Mouse (Mus musculus) cerebellum, adult 9-11 months (tissue): ENCODE results near the gene Chchd4.
"Not testable (repeated sequence)": the region's sequence is repeated elsewhere in the genome, so short reads cannot be mapped to it uniquely, and the experiment has no call there.

ENCODE experiments used
- DNase-seq: peaks from one replicate; pipeline ENCODE4 v3.0.0; 2022

Gene Chchd4

DNA sequence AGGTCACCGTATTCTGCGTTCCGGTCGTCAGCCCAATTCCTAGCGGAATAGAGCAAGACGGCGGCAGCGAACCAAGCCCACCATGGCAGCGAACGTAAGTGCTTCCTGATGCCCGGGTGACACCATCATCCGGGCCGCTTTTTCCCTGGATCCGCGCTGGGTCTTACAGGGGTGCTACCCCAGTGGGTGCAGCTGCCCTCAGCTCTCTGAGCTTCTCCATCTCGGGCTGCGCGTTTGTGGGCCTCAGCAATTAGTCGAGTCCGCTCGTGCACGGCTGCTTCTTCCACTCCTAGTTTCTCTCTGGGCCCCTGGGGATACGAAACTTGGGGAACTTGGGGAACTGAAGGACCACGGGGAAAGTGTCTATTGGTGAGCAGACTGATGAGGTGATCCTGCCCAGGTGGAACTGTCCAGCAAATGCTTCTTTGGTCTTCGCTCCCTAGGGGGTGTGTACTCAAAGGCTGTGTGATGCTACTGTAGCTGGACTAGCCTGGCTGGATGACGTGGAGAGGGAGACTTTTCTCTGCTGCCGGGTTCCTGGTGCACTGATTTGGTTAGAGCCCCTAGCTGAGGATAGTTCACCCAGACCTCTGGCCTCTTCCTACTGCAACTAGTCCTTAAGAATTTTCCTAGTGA lies 577 bp upstream of the Chchd4 start:
- DNase-seq, result no peak

DNA sequence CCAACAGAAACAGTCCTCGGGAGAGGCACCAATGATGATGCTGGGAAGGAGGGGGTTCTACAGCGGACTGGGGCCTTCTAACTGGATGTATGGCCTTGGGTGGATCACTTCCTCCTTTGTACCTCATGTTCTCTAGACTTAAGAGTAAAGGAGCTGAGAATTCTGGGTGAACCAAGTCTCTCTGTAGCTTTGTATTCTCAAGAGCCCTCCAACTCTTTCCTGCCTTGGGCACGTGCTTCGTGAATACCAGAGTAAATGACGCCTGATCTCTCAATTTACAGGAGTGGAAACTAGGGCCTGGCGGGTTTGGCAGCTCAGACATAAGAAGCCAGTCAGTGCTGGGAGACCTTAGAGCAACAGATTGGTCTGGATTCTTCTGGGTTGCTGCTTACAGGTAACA lies 1.0 kb downstream of the Chchd4 start:
- peak; percentile 40 for DNase-seq

DNA sequence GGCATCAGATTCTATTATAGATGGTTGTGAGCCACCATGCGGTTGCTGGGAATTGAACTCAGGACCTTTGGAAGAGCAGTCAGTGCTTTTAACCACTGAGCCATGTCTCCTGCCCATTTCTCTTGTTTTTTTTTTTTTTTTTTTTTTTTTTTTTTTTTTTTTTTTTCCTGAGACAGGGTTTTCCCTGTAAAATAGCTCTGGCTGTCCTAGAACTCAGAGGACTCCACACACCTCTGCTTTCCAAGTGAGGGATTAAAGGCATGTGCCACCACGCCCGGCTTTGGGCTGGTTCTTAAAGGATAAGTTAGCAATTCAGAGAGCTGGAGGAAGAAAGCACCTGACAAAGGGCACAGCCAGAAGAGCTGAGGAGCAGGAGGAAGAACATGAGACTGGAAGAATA lies 1.9 kb downstream of the Chchd4 start:
- DNase-seq, result not testable (repeated sequence)

DNA sequence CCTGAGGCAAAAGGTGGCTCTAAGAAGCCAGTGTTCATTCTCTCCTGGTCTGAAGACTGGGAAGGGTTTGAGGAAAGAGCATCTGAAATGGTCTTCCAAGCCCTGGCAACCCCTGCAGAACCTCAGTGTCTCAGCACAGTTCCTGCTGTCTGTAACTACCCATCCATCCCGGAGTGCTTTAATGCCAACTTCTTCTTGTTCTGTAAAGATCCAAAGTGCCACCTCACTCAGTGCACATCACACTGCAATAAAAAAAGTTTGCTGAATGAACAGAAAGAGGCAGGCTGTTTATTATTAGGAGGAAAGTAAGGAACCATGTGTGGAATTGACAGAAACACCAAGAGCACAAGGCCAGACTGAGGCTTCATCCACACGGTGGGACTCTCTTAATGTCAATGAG lies 2.6 kb downstream of the Chchd4 start:
- no peak for DNase-seq

DNA sequence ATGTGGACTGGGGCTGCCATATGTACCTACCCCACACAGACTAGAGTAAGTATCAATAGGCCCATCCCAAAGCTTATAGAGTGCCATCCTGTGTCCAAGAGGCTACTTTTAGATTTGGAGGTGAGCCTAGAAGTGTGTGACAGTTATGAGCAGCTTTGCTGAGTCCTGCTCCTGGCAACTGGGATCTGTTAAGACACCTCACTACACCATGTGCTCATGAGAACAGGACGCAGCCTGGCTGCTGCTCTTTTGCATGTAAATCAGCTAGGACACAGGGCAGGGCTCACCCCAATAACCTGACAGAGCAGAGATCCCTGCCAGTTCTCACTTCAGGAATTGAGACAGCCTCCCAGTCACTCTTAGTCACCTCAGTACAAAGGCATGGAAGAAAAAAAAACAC lies 6.2 kb downstream of the Chchd4 start:
- no peak for DNase-seq

DNA sequence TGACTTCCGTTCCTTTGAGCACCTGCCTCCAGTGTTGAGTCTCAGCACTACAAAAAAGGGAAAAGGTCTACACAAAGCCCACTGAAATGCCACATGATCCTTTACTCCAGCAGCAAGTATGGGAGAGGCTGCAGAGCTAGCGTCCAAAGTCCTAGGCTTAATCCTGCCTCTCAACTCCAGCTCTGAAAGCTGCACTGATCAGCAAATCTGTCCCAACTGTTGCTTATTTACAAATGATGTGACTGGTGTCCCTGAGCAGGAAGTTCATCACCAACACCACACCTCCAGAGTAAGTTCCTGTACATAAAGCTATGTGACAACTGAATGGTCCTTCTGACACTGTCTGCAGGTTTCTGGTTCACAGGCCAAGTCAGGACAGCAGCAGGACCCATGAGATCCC lies 7.6 kb downstream of the Chchd4 start:
- no peak for DNase-seq

DNA sequence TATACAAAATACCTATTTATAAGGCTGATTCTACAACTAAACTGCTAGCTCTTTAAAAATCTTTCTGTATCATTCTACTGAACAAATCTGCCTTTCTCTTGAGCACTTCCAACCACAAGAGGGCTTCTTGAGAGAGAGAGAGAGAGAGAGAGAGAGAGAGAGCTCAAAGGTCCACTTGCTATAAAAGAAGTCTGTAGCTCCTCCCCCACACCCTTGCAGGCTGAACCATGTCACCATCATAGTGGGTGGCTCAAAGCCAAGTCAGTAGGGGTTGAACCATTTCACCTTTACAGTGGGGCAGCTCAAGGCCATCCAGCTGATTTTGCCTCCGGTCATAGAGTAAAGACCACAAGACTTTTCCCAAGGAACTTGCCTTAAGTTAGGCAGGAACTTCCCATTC lies 13.9 kb downstream of the Chchd4 start:
- DNase-seq, result no peak

DNA sequence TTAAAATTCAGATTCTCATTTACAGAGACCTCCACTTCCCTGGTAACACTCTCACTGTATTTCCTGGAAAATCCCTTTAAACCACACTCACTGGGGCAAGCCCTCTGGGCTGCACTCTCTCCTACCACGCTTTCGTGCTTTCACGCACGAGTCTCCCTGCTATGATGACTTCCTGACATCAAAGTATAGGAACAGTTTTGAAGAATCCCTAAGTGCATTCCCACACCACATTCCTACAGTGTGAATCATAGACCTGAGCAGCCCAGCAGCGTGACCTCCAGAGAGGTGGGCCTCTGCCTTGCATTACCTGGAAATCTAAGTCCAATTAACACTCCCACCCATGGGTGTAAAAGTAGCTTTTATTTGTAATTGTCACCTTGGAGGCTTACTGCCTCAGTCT lies 18.8 kb downstream of the Chchd4 start:
- no peak for DNase-seq

DNA sequence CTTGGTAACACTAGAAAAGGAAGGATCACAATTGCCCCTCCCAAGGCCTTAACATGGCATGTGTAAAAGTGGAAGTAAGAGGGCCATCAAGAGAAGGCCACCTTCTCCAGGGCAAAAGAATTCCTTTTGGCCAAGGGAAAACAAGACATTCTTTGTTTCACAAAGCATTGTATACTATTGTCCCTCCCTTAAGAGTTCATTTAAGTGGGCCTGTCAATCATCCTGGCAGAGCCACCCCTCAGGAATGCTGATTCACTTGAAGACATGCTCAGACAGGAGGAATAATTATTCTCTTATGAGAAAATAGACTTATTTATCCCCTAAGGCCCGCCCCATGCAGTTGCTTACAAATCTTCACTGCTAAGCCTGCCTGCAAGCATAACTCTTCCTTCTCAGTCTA lies 21.3 kb downstream of the Chchd4 start:
- DNase-seq, result no peak

DNA sequence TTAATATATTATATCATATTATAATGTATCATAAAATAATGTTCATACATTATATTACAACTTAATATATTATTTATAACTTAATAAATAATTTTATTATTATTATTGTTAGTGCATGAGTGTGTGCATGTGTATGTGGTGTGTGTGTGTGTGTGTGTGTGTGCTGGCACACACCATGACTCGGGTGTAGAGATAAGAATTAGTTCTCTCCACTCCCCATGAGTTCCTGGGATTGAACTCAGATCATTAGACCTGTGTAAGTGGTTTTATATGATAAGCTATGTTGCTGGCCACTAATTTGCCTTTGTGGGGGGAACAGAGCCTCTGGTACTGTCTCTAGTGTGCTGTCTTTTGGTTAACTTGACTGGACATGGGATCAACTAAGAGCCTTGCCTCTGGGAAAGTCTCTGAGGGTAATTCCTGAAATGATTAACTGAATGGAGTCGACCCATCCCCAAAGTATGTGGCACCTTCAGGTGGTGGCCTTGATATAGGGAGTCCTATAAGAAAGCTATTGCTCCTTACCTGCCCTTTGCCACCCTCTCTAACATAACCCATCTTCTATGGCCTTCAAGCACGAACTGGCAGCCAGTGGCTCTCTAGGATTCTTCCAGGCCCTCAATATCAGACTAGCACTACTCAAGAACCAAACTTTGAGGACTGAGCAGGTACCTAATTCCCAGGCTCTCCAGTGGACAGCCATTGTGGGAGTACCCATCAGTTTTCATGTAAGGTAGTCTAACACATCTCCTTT lies 23.7 kb downstream of the Chchd4 start:
- DNase-seq, result no peak

DNA sequence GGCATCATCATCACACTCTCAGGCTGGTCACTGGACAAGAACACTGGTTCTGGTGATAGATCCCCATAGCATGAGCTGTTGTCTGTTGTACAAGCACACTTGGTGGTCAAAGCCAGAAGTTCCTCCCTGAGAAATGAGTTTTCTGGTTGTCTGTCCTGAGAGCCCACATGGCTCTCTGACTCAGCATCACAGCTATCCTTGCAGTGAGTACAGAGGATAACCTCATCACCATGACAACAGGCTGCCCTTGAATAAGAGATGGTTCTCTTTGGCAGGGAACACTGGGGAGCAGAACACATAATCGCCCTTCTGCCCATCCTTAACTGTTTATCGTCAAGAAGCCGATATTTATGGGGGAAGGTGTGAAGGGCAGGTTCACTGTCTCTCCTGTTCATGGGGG lies 28.0 kb downstream of the Chchd4 start:
- no peak for DNase-seq

DNA sequence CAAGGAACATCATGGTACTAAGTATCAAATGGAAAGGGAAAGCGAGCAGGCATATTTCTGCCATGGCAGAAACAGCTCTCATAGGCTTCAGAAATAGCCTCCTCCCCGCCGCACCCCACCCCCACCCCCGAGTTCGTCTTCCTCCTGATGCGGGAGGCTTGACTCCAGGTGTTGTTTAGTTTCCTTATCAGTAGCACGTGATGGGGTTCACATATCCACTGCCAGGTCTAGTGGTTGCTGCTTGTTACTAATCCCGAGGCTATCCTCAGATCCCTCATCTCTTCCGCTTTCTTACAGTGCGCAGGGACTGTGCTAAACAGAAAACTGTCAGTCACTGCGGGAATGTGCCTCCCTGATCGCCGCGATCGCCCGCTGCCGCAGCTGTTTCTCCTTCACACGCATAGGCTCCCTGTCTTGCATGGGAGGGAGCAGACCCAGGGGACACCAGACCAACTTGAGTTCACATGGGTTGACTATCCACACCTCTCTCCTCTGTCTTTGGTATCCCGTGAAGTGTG lies 32.1 kb downstream of the Chchd4 start:
- DNase-seq, result peak; percentile 16

DNA sequence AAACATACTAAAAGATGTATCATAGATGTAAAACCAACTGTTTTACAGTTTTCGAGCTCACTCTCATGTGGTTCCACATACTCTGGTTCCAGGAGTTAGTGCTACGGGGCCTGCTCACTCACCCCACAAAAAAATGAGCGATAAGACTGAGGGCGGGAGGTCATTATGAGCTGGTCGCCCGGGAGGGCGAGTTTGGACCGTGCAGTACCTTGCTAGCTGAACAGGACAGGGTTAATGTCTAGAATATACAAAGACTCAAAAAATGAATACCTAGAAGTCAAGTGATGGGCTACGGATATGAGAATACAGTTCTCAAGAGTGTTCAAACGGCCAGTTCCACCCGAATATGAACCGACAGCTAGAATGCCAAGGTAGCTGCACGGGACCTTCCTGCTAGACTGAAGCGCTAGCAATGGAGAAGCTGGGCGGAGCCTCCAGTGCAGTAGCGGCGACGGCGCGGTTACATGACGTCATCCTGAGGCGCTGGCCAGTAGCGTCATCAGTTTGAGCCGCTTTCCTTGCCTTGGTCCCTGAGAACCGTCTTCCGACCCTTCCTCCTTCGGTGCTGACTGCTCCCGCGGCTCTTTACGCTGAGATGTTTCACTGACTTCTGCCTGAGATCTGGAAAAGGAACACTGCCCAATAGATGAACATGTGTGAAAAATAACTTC lies 32.7 kb downstream of the Chchd4 start:
- DNase-seq, result peak; percentile 96

DNA sequence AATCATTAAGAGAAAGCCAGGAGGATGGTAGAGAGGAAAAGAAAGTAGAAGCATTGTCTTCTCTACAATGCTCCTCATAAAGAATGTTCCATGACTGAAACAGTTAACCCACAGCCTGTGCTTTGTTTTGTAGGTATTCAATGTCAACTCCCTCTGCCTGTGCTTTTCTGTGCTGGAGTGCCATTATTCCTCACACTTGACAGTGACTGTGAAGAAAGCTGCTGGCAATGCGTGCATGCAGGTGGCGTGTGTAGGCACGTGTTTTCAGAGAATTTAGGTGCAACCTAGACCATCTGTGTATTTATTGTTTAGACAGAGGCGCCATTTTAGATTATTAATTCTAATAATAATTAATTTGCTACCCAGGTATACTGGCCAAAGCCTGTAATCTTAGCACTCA lies 49.2 kb downstream of the Chchd4 start:
- DNase-seq, result no peak

DNA sequence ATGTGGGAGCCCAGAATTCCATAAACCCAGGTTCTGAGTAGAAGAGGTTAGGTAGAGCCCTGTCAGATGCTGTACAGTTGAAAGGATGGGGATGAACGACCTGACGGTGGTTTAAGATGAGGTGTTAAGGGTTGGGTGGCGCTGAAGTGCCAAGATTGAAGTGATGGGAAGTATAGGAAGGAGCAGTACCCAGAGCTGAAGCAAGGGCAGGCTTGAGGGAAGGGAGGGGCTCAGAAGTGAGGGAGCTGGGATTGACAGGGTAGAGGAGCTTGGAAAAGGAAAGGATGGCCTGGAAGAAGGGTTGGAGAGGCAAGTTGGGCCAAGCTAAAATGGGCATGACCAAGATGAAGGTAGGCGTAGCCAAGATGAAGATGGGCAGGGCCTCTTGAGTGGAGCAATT lies 51.7 kb downstream of the Chchd4 start:
- no peak for DNase-seq

DNA sequence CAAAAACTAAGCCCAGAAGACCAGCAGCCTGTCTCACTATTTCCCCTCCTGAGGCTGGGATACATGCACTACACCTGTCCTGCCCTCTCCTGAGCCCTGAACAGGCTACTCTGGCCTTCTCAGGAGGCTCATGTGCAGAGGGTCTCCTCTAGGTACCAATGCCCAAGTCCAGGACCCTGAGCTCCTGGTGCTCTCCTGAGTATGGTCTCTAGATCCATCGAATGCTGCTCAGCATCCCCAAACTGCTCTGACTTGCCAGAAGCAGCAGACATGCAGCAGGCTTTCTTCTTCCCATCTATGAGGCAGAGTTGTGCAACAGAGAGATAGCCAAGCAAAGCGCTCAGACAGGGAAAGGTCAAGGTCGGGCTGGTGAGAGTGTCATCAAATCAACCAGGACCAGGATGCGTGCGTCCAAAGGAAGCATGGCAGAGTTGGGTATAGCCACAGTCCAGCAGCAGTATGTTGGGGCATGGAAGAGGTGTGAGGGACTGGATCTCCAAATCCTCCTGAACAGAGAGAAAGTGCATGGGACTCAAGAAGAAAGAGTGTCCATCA lies 56.0 kb downstream of the Chchd4 start:
- DNase-seq, result no peak

DNA sequence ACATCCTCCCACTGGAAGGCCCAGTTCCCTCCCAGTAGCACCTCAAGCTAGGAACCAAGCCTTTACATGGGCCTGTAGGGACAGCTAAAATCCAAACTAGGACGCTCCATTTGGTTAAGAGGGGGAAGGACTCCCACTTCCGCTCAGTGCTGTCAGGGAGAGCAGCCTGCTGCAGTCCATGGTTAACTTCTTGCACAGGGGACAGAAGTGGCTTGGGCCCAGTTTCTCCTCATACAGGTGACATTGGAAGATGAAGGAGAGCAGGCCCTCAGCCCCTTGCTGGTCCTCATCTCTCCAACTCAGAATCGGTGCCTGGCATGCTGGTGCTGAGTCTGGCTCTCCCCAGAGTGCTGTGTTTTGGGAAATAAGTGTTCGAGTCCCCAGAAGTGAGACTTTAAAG lies 57.2 kb downstream of the Chchd4 start:
- peak; percentile 5 for DNase-seq

DNA sequence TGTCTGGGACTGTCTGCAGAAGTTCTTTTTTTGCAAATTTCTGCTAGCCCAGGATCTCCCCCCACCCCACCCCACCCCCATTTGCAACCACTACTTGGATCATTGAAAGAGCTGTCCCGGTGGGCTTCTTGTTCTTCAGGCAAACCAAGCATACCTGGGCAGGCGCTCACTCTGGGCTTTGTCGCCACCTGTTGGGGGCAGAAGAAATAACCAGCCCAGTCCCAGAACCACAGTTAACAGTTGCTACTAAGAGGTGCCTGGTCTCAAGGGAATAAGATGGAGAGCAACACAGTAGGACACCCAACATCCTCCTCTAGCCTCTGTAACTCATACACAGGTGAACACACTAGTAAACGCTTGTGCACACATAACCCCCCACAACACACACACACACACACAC lies 58.5 kb downstream of the Chchd4 start:
- peak; percentile 51 for DNase-seq
